Mouse (Mus musculus) CH12.LX (cell line): ENCODE results near the gene Csrp1.
A peak's percentile ranks its signal among the peaks of the same experiment; 100 is the strongest.

ENCODE experiments used
- CTCF ChIP-seq, 2 experiments: IDR thresholded peaks in 1 of 2; conservative IDR thresholded peaks in 1 of 2; 2 replicates each; pipeline ENCODE4 v1.5.1; 2011 to 2012; ENCODE audit warnings: low read depth in 2 of 2, low read length in 2 of 2, improper control_type of control experiment in 1 of 2, inconsistent platforms in 1 of 2, mild to moderate bottlenecking in 1 of 2, moderate library complexity in 1 of 2
- GABPA ChIP-seq: IDR thresholded peaks from 2 replicates; pipeline ENCODE4 v1.6.1; 2012; ENCODE audit warnings: low read depth, low read length, improper control_type of control experiment, inconsistent platforms; ENCODE audit not compliant: insufficient replicate concordance
- MAX ChIP-seq: IDR thresholded peaks from 2 replicates; pipeline ENCODE4 v1.6.1; 2011; ENCODE audit warnings: low read length, improper control_type of control experiment
- MAZ ChIP-seq: IDR thresholded peaks from 2 replicates; pipeline ENCODE4 v1.6.1; 2012; ENCODE audit warnings: low read depth, mild to moderate bottlenecking, inconsistent platforms, low read length, improper control_type of control experiment, moderate library complexity
- MXI1 ChIP-seq: IDR thresholded peaks from 2 replicates; pipeline ENCODE4 v1.6.1; 2011; ENCODE audit warnings: mild to moderate bottlenecking, low read depth, low read length, improper control_type of control experiment
- MYC ChIP-seq: IDR thresholded peaks from 2 replicates; pipeline ENCODE4 v1.6.1; 2011; ENCODE audit warnings: low read depth, mild to moderate bottlenecking, improper control_type of control experiment, low read length
- NRF1 ChIP-seq: IDR thresholded peaks from 2 replicates; pipeline ENCODE4 v1.6.1; 2014; ENCODE audit warnings: low read depth, mild to moderate bottlenecking, inconsistent platforms, low read length, improper control_type of control experiment, moderate library complexity
- POLR2A ChIP-seq: IDR thresholded peaks from 2 replicates; pipeline ENCODE4 v1.6.1; 2011; ENCODE audit warnings: low read depth, mild to moderate bottlenecking, improper control_type of control experiment, low read length
- POLR2AphosphoS2 ChIP-seq: IDR thresholded peaks from 2 replicates; pipeline ENCODE4 v1.6.1; 2011; ENCODE audit warnings: low read depth, low read length, improper control_type of control experiment
- RAD21 ChIP-seq: IDR thresholded peaks from 2 replicates; pipeline ENCODE4 v1.6.1; 2011; ENCODE audit warnings: low read depth, mild to moderate bottlenecking, low read length, improper control_type of control experiment, moderate library complexity
- TCF12 ChIP-seq: IDR thresholded peaks from 2 replicates; pipeline ENCODE4 v1.6.1; 2014; ENCODE audit warnings: low read depth, mild to moderate bottlenecking, inconsistent platforms, low read length, improper control_type of control experiment
- UBTF ChIP-seq: IDR thresholded peaks from 2 replicates; pipeline ENCODE4 v1.6.1; 2012; ENCODE audit warnings: low read depth, mild to moderate bottlenecking, inconsistent platforms, low read length, improper control_type of control experiment, moderate library complexity
- ZNF384 ChIP-seq: IDR thresholded peaks from 2 replicates; pipeline ENCODE4 v1.6.1; 2012; ENCODE audit warnings: low read depth, low read length, improper control_type of control experiment, inconsistent platforms

DNA sequence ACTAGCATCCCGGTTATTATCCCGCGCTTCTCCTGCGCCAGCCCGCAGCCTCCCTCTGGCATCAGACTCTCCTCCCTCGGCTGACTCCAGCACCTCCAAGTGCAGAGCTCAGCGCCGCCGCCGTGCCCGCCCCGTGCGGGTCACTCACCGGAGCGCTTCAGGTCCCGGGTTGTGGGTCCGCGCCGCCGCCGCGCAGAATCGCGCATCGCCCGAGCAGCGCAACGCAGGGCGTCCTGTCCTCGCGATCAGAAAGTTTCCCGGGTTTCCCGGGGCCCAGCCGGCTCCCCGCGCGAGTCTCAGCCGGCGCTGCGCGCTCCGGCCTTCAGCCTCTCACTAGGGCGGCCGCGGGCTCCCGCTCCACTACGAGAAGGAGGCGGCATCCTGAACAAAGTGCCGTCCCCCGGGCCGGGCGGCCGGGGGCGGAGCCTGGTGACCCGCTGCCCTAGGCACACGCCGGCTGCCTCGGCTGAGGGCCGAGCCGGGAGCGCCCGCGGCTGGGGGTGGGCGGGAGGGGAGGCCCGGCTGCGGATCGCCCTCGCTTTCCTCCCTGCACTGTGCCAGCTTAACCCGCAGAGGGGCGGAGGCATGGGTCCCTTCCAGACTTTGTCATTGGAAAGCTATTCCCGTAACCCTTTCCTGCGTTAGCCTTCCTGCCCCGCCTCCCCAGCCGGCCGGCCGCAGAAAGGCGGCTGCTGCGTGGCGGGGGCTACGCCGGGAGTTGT is 31.9 kb upstream of the Csrp1 start:
- TF ChIP-seq POLR2A (no peak), CTCF (conservative IDR thresholded peaks at IDR 0.05 in 1 of 2, IDR thresholded peaks at IDR 0.05 in 1 of 2; ENCODE audit: low read depth in 2 of 2, low read length in 2 of 2) (no peak), NRF1 (0 out of 2 replicates have a peak, but pooled peaks have one; percentile 27), MXI1 (no peak), POLR2AphosphoS2 (no peak), MAX (no peak), GABPA (no peak), RAD21 (no peak), TCF12 (no peak), MAZ (no peak), ZNF384 (no peak), MYC (no peak), UBTF (0 out of 2 replicates have a peak, but pooled peaks have one; percentile 33)
